8 mouse cellular contexts compared by ENCODE assay signal in the genomic region with DNA sequence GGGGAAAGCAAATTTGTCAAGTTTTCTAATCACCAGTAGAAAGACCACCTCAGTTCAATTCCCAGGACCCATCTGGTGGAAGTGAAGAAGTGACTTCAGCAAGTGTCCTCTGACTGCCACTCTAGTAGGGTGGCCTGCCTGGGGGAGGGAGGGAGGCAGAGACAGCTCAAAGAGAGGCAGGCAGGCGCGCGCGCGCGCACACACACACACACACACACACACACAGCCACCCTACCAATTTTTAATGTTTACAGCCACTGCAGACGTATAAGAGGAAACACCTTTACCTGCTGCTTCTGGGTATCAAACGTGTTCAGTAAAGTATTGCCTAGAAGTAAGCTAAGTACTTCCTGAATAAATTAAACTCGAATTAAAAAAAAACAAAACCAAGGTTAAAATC. TPM values are rescaled to one million over a fixed set of nuclear protein-coding genes. Genes with fewer than 3 reads are reported as not detected.
A peak's percentile ranks its signal among the peaks of the same experiment; 100 is the strongest.
DNase-seq lines count a peak whose midpoint lies in the region; ATAC-seq and TF ChIP-seq lines count a peak whose summit lies in the region.

No protein-coding gene starts in this region.

- DNase-seq in embryonic facial prominence, embryonic 11.5 days (ENCODE audit: low spot score): peak; percentile 52
- DNase-seq in midbrain, embryonic 11.5 days (ENCODE audit: low spot score, missing footprints): no peak
- no peak for DNase-seq in frontal cortex, postnatal 14 days (ENCODE audit: low spot score in 2 of 2)

- peaks cover 28% of the 10 kb centered on the region for H3K9me3 ChIP-seq in E14TG2a.4 (ENCODE audit: low read length)
- no peaks in the 10 kb centered on the region for H3K9me3 ChIP-seq in embryonic facial prominence, embryonic 11.5 days (replicated peaks; ENCODE audit: control insufficient read depth, low read length)
- no peaks in the 10 kb centered on the region for H3K9me3 ChIP-seq in limb, embryonic 12.5 days
- no peaks in the 10 kb centered on the region for H3K9me3 ChIP-seq in midbrain, embryonic 11.5 days (ENCODE audit: control insufficient read depth, low read length)
- no peaks in the 10 kb centered on the region for H3K9me3 ChIP-seq in stomach, embryonic 15.5 days

- ATAC-seq in activated CD4-positive, CD25-positive, alpha-beta regulatory T cell, adult 4 months: peak; percentile 45
- peak; percentile 36; the same call in 1 of the 2 replicates for ATAC-seq in embryonic facial prominence, embryonic 11.5 days (replicated peaks; ENCODE audit: insufficient number of reproducible peaks, low FRiP score, low TSS enrichment, low read depth)
- ATAC-seq in hematopoietic stem cell, adult 5-6 weeks (replicated peaks in 1 of 2; ENCODE audit: insufficient read depth in 1 of 2, low FRiP score in 2 of 2, low TSS enrichment in 1 of 2, low read depth in 1 of 2, poor library complexity in 2 of 2, severe bottlenecking in 2 of 2): peak; percentile 37 to 38; a peak in 2 of 4 replicates
- peak; percentile 15; the same call in 1 of the 2 replicates for ATAC-seq in limb, embryonic 12.5 days (ENCODE audit: insufficient number of reproducible peaks, insufficient read depth, low FRiP score, low TSS enrichment, low read depth)
- peak; percentile 54 for ATAC-seq in midbrain, embryonic 11.5 days (ENCODE audit: low FRiP score)
- peak; percentile 48; the same call in 1 of the 2 replicates for ATAC-seq in stomach, embryonic 15.5 days (ENCODE audit: insufficient read depth, low FRiP score, low read depth)

- no peak for TF ChIP-seq CTCF in E14TG2a.4 (conservative IDR thresholded peaks at IDR 0.05; ENCODE audit: low read length)

- H3K9ac ChIP-seq in embryonic facial prominence, embryonic 11.5 days (replicated peaks; ENCODE audit: low read length): peak overlapping the region; percentile 99
- peak overlapping the region; percentile 99 for H3K9ac ChIP-seq in limb, embryonic 12.5 days (replicated peaks)
- peak overlapping the region; percentile 98 for H3K9ac ChIP-seq in midbrain, embryonic 11.5 days (ENCODE audit: low read length)
- peak overlapping the region; percentile 96; the same call in 1 of the 2 replicates for H3K9ac ChIP-seq in stomach, embryonic 15.5 days

- peak overlapping the region; percentile 88 for H3K4me3 ChIP-seq in E14TG2a.4 (replicated peaks; ENCODE audit: low read length)
- H3K4me3 ChIP-seq in embryonic facial prominence, embryonic 11.5 days (ENCODE audit: low read depth, low read length): peak overlapping the region; percentile 94
- H3K4me3 ChIP-seq in limb, embryonic 12.5 days (replicated peaks): peak overlapping the region; percentile 93
- H3K4me3 ChIP-seq in midbrain, embryonic 11.5 days (ENCODE audit: low read depth, low read length): peak overlapping the region; percentile 87
- H3K4me3 ChIP-seq in stomach, embryonic 15.5 days (replicated peaks): peak overlapping the region; percentile 88

- peaks cover 27% of the 10 kb centered on the region for H3K4me1 ChIP-seq in E14TG2a.4 (replicated peaks; ENCODE audit: low read depth, low read length)
- no peaks in the 10 kb centered on the region for H3K4me1 ChIP-seq in embryonic facial prominence, embryonic 11.5 days (ENCODE audit: control insufficient read depth, insufficient read depth, low read length)
- peaks cover 16% of the 10 kb centered on the region for H3K4me1 ChIP-seq in limb, embryonic 12.5 days (replicated peaks)
- peaks cover 9% of the 10 kb centered on the region; the same call in 1 of the 2 replicates for H3K4me1 ChIP-seq in midbrain, embryonic 11.5 days (ENCODE audit: control insufficient read depth, insufficient read depth, low read length)
- H3K4me1 ChIP-seq in stomach, embryonic 15.5 days: 0 out of 2 replicates have a peak, but pooled peaks cover 7% of the 10 kb centered on the region

- no peaks in the 10 kb centered on the region for H3K27me3 ChIP-seq in E14TG2a.4 (ENCODE audit: insufficient read depth, low read length)
- no peaks in the 10 kb centered on the region for H3K27me3 ChIP-seq in embryonic facial prominence, embryonic 11.5 days (ENCODE audit: control insufficient read depth, insufficient read depth, low read length)
- no peaks in the 10 kb centered on the region for H3K27me3 ChIP-seq in limb, embryonic 12.5 days
- no peaks in the 10 kb centered on the region for H3K27me3 ChIP-seq in midbrain, embryonic 11.5 days (ENCODE audit: control insufficient read depth, insufficient read depth, low read length)
- no peaks in the 10 kb centered on the region for H3K27me3 ChIP-seq in stomach, embryonic 15.5 days (replicated peaks)

- under 1% methylated on average over 9 of the region's 9 CpGs for WGBS in embryonic facial prominence, embryonic 11.5 days
- 0% methylated on average over 9 of the region's 9 CpGs for WGBS in limb, embryonic 12.5 days
- WGBS in midbrain, embryonic 11.5 days: 0% methylated on average over 9 of the region's 9 CpGs
- 3% methylated on average over 9 of the region's 9 CpGs for WGBS in stomach, embryonic 15.5 days

- H3K27ac ChIP-seq in embryonic facial prominence, embryonic 11.5 days (replicated peaks; ENCODE audit: low read depth, low read length): peak overlapping the region; percentile 82; the same call in 1 of the 2 replicates
- peak overlapping the region; percentile 93 for H3K27ac ChIP-seq in limb, embryonic 12.5 days
- peak overlapping the region; percentile 83; the same call in 1 of the 2 replicates for H3K27ac ChIP-seq in midbrain, embryonic 11.5 days (ENCODE audit: low read depth, low read length)
- peak overlapping the region; percentile 90; the same call in 1 of the 2 replicates for H3K27ac ChIP-seq in stomach, embryonic 15.5 days

- H3K4me2 ChIP-seq in embryonic facial prominence, embryonic 11.5 days (ENCODE audit: low read depth, low read length): peak overlapping the region; percentile 42
- H3K4me2 ChIP-seq in limb, embryonic 12.5 days: peak overlapping the region; percentile 68
- H3K4me2 ChIP-seq in midbrain, embryonic 11.5 days: peak overlapping the region; percentile 52
- peak overlapping the region; percentile 66 for H3K4me2 ChIP-seq in stomach, embryonic 15.5 days

- no peaks in the 10 kb centered on the region for H3K36me3 ChIP-seq in E14TG2a.4 (ENCODE audit: insufficient read depth, low read length)
- H3K36me3 ChIP-seq in embryonic facial prominence, embryonic 11.5 days (replicated peaks; ENCODE audit: control insufficient read depth, insufficient read depth, low read depth, low read length): no peaks in the 10 kb centered on the region
- peaks cover 14% of the 10 kb centered on the region for H3K36me3 ChIP-seq in limb, embryonic 12.5 days
- H3K36me3 ChIP-seq in midbrain, embryonic 11.5 days (ENCODE audit: control insufficient read depth, insufficient read depth, low read length): no peaks in the 10 kb centered on the region
- no peaks in the 10 kb centered on the region for H3K36me3 ChIP-seq in stomach, embryonic 15.5 days

RNA-seq across cellular contexts. Expression of gene Atxn7, which starts 1.2 kb away (rescaled TPM):
- polyA plus RNA-seq in activated CD4-positive, CD25-positive, alpha-beta regulatory T cell, adult 4 months (2017; shearing (Covaris generic)): 10 to 100 TPM; 10.9 to 13.3 TPM
- polyA plus RNA-seq in embryonic facial prominence, embryonic 11.5 days (2014; fragmentation: Nextera tagmentation; extraction: Ambion mirVana): 3.4 and 3.7 TPM in 2 replicates
- 25.4 and 33.5 TPM in 2 replicates for total RNA-seq in hematopoietic stem cell, adult 5-6 weeks (2017)
- 4.8 and 5.5 TPM in 2 replicates for polyA plus RNA-seq in limb, embryonic 12.5 days (2016; fragmentation: Nextera tagmentation; extraction: Ambion mirVana)
- polyA plus RNA-seq in midbrain, embryonic 11.5 days (2014; fragmentation: Nextera tagmentation; extraction: Ambion mirVana): 5.2 and 5.7 TPM in 2 replicates
- 4.6 and 4.8 TPM in 2 replicates for polyA plus RNA-seq in stomach, embryonic 15.5 days (2015; fragmentation: Nextera tagmentation; extraction: Ambion mirVana)

RNA-seq across cellular contexts. Expression of gene Thoc7, which starts 1.6 kb away (rescaled TPM):
- polyA plus RNA-seq in activated CD4-positive, CD25-positive, alpha-beta regulatory T cell, adult 4 months (2017; shearing (Covaris generic)): 100 to 1,000 TPM; 129 to 167 TPM
- 251 and 287 TPM in 2 replicates for polyA plus RNA-seq in embryonic facial prominence, embryonic 11.5 days (2014; fragmentation: Nextera tagmentation; extraction: Ambion mirVana)
- 216 and 342 TPM in 2 replicates for total RNA-seq in hematopoietic stem cell, adult 5-6 weeks (2017)
- polyA plus RNA-seq in limb, embryonic 12.5 days (2016; fragmentation: Nextera tagmentation; extraction: Ambion mirVana): 228 and 236 TPM in 2 replicates
- polyA plus RNA-seq in midbrain, embryonic 11.5 days (2014; fragmentation: Nextera tagmentation; extraction: Ambion mirVana): 268 and 279 TPM in 2 replicates
- 191 and 213 TPM in 2 replicates for polyA plus RNA-seq in stomach, embryonic 15.5 days (2015; fragmentation: Nextera tagmentation; extraction: Ambion mirVana)

RNA-seq across cellular contexts. Expression of gene Gm281, which starts 45.8 kb away (rescaled TPM):
- not detected for polyA plus RNA-seq in activated CD4-positive, CD25-positive, alpha-beta regulatory T cell, adult 4 months (2017; shearing (Covaris generic))
- polyA plus RNA-seq in embryonic facial prominence, embryonic 11.5 days (2014; fragmentation: Nextera tagmentation; extraction: Ambion mirVana): 0.11 TPM in 1 of 2 replicates, not detected in the other
- not detected in 2 replicates for total RNA-seq in hematopoietic stem cell, adult 5-6 weeks (2017)
- 0.06 TPM in 1 of 2 replicates, not detected in the other for polyA plus RNA-seq in limb, embryonic 12.5 days (2016; fragmentation: Nextera tagmentation; extraction: Ambion mirVana)
- polyA plus RNA-seq in midbrain, embryonic 11.5 days (2014; fragmentation: Nextera tagmentation; extraction: Ambion mirVana): not detected in 2 replicates
- not detected in 2 replicates for polyA plus RNA-seq in stomach, embryonic 15.5 days (2015; fragmentation: Nextera tagmentation; extraction: Ambion mirVana)
